Mouse (Mus musculus) olfactory bulb, adult 2 months (tissue): ENCODE data around the gene Tmem115.

ENCODE experiments used
- CTCF ChIP-seq: fragments of 200-500 bp; IDR thresholded peaks from 2 replicates; pipeline ENCODE4 v1.5.1; 2012; ENCODE audit warnings: low read depth, mild to moderate bottlenecking, low read length, moderate library complexity; ENCODE audit not compliant: insufficient read depth
- POLR2A ChIP-seq: fragments of 200-500 bp; IDR thresholded peaks from 2 replicates; pipeline ENCODE4 v1.6.1; 2012; ENCODE audit warnings: mild to moderate bottlenecking, low read depth, low read length, moderate library complexity; ENCODE audit not compliant: insufficient read depth

DNA sequence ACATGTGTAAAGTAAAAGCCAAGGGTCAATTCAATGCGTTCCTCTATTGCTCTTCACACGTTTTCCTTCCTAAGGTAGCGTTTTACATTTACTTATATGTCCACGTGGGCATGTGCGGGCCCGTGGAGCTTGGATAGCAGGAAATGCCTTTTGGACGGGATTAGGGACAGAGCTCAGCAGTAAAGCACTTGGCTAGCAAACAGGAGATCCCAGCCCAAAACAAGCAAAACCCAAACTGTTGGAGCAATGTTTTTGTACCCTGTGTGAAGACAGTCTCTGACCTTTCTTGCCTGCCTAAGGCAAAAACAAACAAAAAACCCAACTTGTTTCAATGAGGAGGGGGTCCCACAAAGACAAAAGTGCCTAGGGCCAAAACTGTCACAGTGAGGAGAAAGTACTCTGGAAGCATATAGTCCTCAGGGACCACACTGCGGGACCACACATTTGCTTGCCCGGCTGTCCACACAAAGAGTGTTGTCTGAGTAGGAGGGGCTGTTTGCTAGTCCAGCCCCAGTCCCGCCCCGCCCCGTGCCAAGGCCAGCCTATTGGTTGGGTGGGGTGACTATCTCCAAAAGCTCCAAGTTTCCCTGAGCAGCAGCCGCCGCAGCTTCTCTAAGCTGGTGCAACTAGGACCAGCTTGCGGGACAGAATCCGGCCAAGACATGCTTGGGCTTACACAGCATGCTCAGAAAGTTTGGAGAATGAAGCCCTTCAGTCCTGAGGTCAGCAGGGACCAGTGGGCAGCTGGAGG, 42.8 kb downstream of the Tmem115 start, which contains the start of gene Hyal1:
- TF ChIP-seq CTCF (no peak), POLR2A (no peak)
